Mouse (Mus musculus): ENCODE data around the gene Ccr4. TPM values are rescaled to one million over a fixed set of nuclear protein-coding genes. Genes with fewer than 3 reads are reported as not detected.

The Ccr4 gene
- polyA plus RNA-seq, 1 experiment from 2014 or later = not detected

DNA sequence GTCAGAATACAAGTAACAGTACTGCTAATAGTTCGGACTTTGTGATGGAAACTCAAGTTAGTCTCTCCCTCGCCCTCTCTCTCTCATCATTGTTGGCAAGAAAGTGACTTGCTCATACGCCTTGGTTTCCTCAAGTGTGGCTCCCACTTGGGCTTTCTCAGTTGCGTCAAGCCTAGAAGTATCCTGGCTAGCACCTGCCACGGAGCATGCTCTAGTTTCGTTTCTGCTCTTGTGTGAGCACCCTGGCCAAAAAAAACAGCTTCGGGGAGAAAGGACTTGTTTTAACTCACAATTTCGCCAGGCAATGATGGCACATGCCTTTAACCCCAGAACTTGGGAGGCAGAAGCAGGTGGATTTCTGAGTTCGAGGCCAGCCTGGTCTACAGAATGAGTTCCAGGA lies 27.7 kb downstream of the Ccr4 start:
- 93% methylated on average over 9 of the region's 9 CpGs for WGBS
- Histone ChIP-seq H3K27ac (ENCODE audit: low read depth) (no peak overlapping the region), H3K9me3 (ENCODE audit: low read depth, low read length) (no peaks in the 10 kb centered on the region), H3K36me3 (ENCODE audit: insufficient read depth) (no peaks in the 10 kb centered on the region), H3K4me1 (ENCODE audit: insufficient read depth) (no peaks in the 10 kb centered on the region), H3K4me3 (ENCODE audit: low read depth, low read length) (no peak overlapping the region), H3K4me2 (no peak overlapping the region), H3K9ac (no peak overlapping the region), H3K27me3 (ENCODE audit: insufficient read depth, low read length) (no peaks in the 10 kb centered on the region)
- DNase-seq = no peak
- no peak for ATAC-seq (ENCODE audit: insufficient read depth)
- TF ChIP-seq CTCF (IDR thresholded peaks at IDR 0.05; ENCODE audit: low read depth) = no peak

DNA sequence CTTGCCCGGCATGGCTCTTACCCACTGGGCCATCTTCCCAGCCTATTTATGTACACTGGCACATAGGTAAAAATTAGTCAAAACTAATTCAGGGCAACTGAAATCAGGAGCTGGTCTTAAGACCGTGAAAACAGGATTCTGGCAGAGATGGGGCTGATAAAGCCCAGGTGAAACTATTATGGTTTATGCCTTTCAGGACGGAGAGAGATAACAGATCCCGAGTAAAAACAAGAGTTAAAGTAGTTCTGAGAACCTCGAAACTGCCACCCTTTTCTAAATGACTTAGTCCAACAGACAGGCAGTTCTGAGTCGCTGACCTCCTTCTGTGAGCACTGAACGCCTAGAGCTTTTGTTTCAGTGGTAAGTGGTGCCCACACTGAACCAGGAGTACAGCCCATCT lies 32.8 kb downstream of the Ccr4 start:
- H3K9ac ChIP-seq = no peak overlapping the region
- 0 out of 2 replicates have a peak, but pooled peaks cover 2% of the 10 kb centered on the region for H3K36me3 ChIP-seq (ENCODE audit: insufficient read depth)
- 70% methylated on average over 7 of the region's 7 CpGs for WGBS
- H3K9me3 ChIP-seq (ENCODE audit: low read depth, low read length) = no peaks in the 10 kb centered on the region
- no peak for DNase-seq
- H3K27me3 ChIP-seq (ENCODE audit: insufficient read depth, low read length) = no peaks in the 10 kb centered on the region
- H3K27ac ChIP-seq (ENCODE audit: low read depth) = no peak overlapping the region
- ATAC-seq (ENCODE audit: insufficient read depth) = no peak
- H3K4me1 ChIP-seq (ENCODE audit: insufficient read depth) = no peaks in the 10 kb centered on the region
- H3K4me2 ChIP-seq = no peak overlapping the region
- TF ChIP-seq CTCF (IDR thresholded peaks at IDR 0.05; ENCODE audit: low read depth) = no peak
- H3K4me3 ChIP-seq (ENCODE audit: low read depth, low read length) = no peak overlapping the region

DNA sequence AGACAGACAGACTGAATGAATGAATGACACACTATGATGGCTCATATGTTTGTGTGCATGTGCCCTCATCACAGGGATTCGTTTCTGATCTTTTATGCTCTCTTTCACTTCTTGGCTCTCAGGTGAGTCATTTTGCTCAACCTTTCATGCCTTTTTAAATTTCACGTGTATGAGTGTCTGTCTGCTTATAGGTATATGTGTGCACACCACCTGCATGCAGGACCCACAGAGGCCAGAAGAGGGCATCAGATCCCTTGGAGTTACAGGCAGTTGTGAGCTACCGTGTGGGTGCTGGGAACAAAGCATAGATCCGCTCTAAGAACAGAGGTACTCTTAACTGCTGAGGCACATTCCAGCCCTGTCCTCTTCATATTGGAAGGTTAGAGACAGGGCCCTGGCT lies 36.0 kb downstream of the Ccr4 start:
- ATAC-seq (ENCODE audit: insufficient read depth) (no peak), DNase-seq (no peak)
- TF ChIP-seq CTCF (IDR thresholded peaks at IDR 0.05; ENCODE audit: low read depth) = no peak
- Histone ChIP-seq H3K4me2 (no peak overlapping the region), H3K4me3 (ENCODE audit: low read depth, low read length) (no peak overlapping the region), H3K36me3 (ENCODE audit: insufficient read depth) (0 out of 2 replicates have a peak, but pooled peaks cover 7% of the 10 kb centered on the region), H3K9me3 (ENCODE audit: low read depth, low read length) (no peaks in the 10 kb centered on the region), H3K27ac (ENCODE audit: low read depth) (no peak overlapping the region), H3K4me1 (ENCODE audit: insufficient read depth) (no peaks in the 10 kb centered on the region), H3K9ac (no peak overlapping the region), H3K27me3 (ENCODE audit: insufficient read depth, low read length) (no peaks in the 10 kb centered on the region)
- WGBS = 90% methylated on average over 4 of the region's 4 CpGs

DNA sequence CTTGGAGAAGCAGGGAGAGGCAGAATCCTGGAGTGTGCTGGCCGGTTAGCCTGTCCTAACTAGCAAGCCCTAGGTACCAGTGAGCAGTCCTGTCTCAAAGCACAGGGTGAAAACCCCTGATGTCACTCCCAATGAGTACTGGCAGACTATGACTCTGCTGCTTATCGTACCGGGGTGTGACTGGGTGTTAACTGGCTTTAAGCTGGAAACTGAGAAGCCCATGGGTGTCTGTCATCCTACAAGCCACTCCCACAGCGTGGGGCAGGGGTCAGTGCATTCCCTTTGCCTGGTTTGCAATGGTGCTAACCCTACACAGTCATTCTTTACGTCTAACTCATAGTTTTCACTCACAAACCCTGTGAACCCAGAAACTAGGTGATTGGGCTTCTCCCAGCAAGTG lies 36.5 kb downstream of the Ccr4 start:
- no peaks in the 10 kb centered on the region for H3K4me1 ChIP-seq (ENCODE audit: insufficient read depth)
- H3K27ac ChIP-seq (ENCODE audit: low read depth) = no peak overlapping the region
- no peak overlapping the region for H3K9ac ChIP-seq
- no peak for ATAC-seq (ENCODE audit: insufficient read depth)
- TF ChIP-seq CTCF (IDR thresholded peaks at IDR 0.05; ENCODE audit: low read depth) = no peak
- H3K9me3 ChIP-seq (ENCODE audit: low read depth, low read length) = no peaks in the 10 kb centered on the region
- no peaks in the 10 kb centered on the region for H3K27me3 ChIP-seq (ENCODE audit: insufficient read depth, low read length)
- 0 out of 2 replicates have a peak, but pooled peaks cover 9% of the 10 kb centered on the region for H3K36me3 ChIP-seq (ENCODE audit: insufficient read depth)
- no peak overlapping the region for H3K4me2 ChIP-seq
- DNase-seq = no peak
- 74% methylated on average over 5 of the region's 5 CpGs for WGBS
- H3K4me3 ChIP-seq (ENCODE audit: low read depth, low read length) = no peak overlapping the region

DNA sequence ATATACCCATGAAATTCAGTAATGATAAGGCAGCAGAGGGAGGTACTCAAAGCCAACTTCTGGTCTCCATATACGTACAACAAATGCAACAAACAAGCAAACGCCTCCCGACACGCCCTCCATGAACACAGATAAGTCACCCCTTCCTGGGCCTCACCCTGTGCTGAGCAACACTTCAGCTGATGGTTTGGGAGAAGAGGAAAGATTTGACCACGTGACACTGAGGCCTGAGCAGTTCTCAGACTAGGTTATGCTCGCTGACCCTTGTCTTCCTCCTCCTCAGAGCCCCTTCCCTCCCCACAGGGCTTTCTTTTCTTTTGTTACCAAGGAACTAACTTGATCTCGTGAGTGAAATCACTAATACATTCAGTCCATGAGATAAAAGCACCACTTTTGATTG lies 37.8 kb downstream of the Ccr4 start:
- WGBS = 70% methylated on average over 7 of the region's 7 CpGs
- ATAC-seq (ENCODE audit: insufficient read depth) (no peak), DNase-seq (no peak)
- no peak for TF ChIP-seq CTCF (IDR thresholded peaks at IDR 0.05; ENCODE audit: low read depth)
- Histone ChIP-seq H3K9me3 (ENCODE audit: low read depth, low read length) (no peaks in the 10 kb centered on the region), H3K4me2 (no peak overlapping the region), H3K9ac (no peak overlapping the region), H3K36me3 (ENCODE audit: insufficient read depth) (0 out of 2 replicates have a peak, but pooled peaks cover 9% of the 10 kb centered on the region), H3K4me3 (ENCODE audit: low read depth, low read length) (no peak overlapping the region), H3K27ac (ENCODE audit: low read depth) (no peak overlapping the region), H3K27me3 (ENCODE audit: insufficient read depth, low read length) (no peaks in the 10 kb centered on the region), H3K4me1 (ENCODE audit: insufficient read depth) (no peaks in the 10 kb centered on the region)

DNA sequence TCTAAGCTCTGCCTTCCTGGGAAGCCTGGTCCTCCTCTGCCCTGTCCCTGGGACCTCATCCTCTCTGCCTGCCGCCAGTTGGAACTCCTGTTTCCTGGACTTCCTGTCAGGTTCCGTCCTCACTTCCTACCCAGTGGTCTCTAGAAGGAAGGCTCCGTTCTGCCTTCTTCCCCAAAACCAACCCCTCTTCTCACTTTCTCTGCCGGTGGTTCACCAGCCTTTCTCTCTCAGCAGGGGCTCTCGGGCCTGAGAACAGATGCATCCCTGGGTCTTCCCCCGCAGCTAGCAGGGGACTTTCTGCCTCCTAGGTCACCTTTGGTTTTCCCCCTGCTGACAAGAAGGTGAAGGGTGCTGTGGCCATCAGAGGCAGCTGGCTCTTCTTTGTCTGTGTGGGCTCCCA lies 39.3 kb downstream of the Ccr4 start:
- DNase-seq (no peak), ATAC-seq (ENCODE audit: insufficient read depth) (no peak)
- no peak overlapping the region for H3K9ac ChIP-seq
- no peaks in the 10 kb centered on the region for H3K9me3 ChIP-seq (ENCODE audit: low read depth, low read length)
- WGBS = 60% methylated on average over 6 of the region's 6 CpGs
- H3K4me2 ChIP-seq = no peak overlapping the region
- H3K27me3 ChIP-seq (ENCODE audit: insufficient read depth, low read length) = no peaks in the 10 kb centered on the region
- no peaks in the 10 kb centered on the region for H3K4me1 ChIP-seq (ENCODE audit: insufficient read depth)
- 0 out of 2 replicates have a peak, but pooled peaks cover 17% of the 10 kb centered on the region for H3K36me3 ChIP-seq (ENCODE audit: insufficient read depth)
- no peak overlapping the region for H3K4me3 ChIP-seq (ENCODE audit: low read depth, low read length)
- TF ChIP-seq CTCF (IDR thresholded peaks at IDR 0.05; ENCODE audit: low read depth) = no peak
- H3K27ac ChIP-seq (ENCODE audit: low read depth) = no peak overlapping the region

DNA sequence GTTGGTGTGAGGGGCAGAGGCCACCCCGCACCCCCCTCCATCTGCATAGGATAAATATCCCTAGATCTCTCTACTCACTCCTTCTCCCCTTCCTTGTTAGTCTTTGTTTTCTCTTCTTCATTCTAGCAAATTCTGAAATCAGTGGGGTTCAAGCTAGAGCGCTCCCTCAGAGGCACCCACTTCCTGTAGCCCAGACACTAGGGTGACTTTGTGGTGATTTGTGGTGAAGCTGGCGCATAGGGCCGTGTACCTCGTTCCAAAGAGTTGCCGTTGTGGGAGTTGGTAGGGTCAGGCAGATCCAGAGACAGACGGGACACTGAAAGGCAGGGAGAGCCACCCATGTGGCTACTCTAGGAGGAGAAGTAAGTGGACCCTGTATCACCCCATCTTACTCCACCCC lies 42.1 kb downstream of the Ccr4 start:
- no peak overlapping the region for H3K4me2 ChIP-seq
- 88% methylated on average over 7 of the region's 7 CpGs for WGBS
- TF ChIP-seq CTCF (IDR thresholded peaks at IDR 0.05; ENCODE audit: low read depth) = no peak
- H3K36me3 ChIP-seq (ENCODE audit: insufficient read depth) = peaks cover 15% of the 10 kb centered on the region; the same call in 1 of the 2 replicates
- H3K9ac ChIP-seq = no peak overlapping the region
- H3K27ac ChIP-seq (ENCODE audit: low read depth) = no peak overlapping the region
- H3K4me1 ChIP-seq (ENCODE audit: insufficient read depth) = no peaks in the 10 kb centered on the region
- no peak overlapping the region for H3K4me3 ChIP-seq (ENCODE audit: low read depth, low read length)
- H3K9me3 ChIP-seq (ENCODE audit: low read depth, low read length) = no peaks in the 10 kb centered on the region
- DNase-seq = no peak
- H3K27me3 ChIP-seq (ENCODE audit: insufficient read depth, low read length) = no peaks in the 10 kb centered on the region
- no peak for ATAC-seq (ENCODE audit: insufficient read depth)

DNA sequence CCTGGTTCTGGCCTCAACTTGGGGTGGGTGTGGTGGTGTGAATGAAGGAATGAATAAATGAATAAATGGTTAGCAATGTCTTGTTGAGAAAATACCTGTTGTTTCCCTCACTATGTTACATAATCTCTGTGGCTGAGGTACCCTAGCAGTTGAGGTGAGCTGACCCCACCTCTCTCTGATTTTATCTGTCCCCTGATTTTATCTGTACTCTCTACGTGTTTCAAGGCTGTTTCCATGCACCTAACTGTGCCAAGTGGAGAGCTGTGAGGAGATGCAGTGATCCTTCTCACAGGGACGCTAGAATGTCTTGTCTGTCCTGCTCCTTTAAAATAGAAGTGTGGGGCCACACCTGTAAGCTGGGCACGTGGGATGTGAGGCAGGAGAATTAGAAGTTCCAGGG lies 46.3 kb downstream of the Ccr4 start:
- whole genome bisulfite sequencing = 76% methylated on average over 3 of the region's 3 CpGs

More for the DNA sequence above, 46.3 kb downstream of the Ccr4 start:
- TF ChIP-seq CTCF (IDR thresholded peaks at IDR 0.05; ENCODE audit: low read depth) = no peak
- Histone ChIP-seq H3K9ac (no peak overlapping the region), H3K27me3 (ENCODE audit: insufficient read depth, low read length) (no peaks in the 10 kb centered on the region), H3K36me3 (ENCODE audit: insufficient read depth) (peaks cover 13% of the 10 kb centered on the region; the same call in 1 of the 2 replicates), H3K4me3 (ENCODE audit: low read depth, low read length) (no peak overlapping the region), H3K9me3 (ENCODE audit: low read depth, low read length) (no peaks in the 10 kb centered on the region), H3K4me1 (ENCODE audit: insufficient read depth) (no peaks in the 10 kb centered on the region), H3K4me2 (no peak overlapping the region), H3K27ac (ENCODE audit: low read depth) (no peak overlapping the region)
- DNase-seq (no peak), ATAC-seq (ENCODE audit: insufficient read depth) (no peak)
